Mouse (Mus musculus) forebrain, embryonic 15.5 days (tissue): Measurements from ENCODE around the gene Zfp61. TPM values are rescaled to one million over a fixed set of nuclear protein-coding genes. Genes with fewer than 3 reads are reported as not detected.

Experiments used
- microRNA-seq: library from miRNA; unstranded; fragments of <30 nt; microRNA quantifications from one replicate; pipeline ENCODE4, GENCODE M21; 2016
- polyA plus RNA-seq: library from polyadenylated mRNA; unstranded; fragments of >200 nt; fragmentation: Nextera tagmentation; extraction: Ambion mirVana; gene quantifications from 2 replicates; pipeline ENCODE4 v1.2.1, GENCODE M21; 2015

Zfp61 gene
- polyA plus RNA-seq, 1 experiment from 2014 or later, result 51.2 TPM

Small RNA genes lying within 50 kb of the gene (microRNA-seq; reads per million reads assigned to microRNA genes)
- not detected for gene Gm27592

Other genes with a start within 250 kb of the Zfp61 start
- not detected in 2 replicates for gene Vmn1r183, start 248.0 kb downstream of the Zfp61 start, polyA plus RNA-seq
- gene Zfp180, start 219.3 kb downstream of the Zfp61 start, polyA plus RNA-seq, result 35.9 and 39.5 TPM in 2 replicates
- gene Zfp112, start 188.9 kb downstream of the Zfp61 start, polyA plus RNA-seq, result 10.4 and 11.0 TPM in 2 replicates
- 23.2 and 27.3 TPM in 2 replicates for gene Zfp235, start 167.1 kb downstream of the Zfp61 start, polyA plus RNA-seq
- gene Zfp114, start 126.2 kb downstream of the Zfp61 start, polyA plus RNA-seq, result 9.0 TPM in 2 replicates
- 7.0 and 7.6 TPM in 2 replicates for gene Zfp111, start 89.8 kb downstream of the Zfp61 start, polyA plus RNA-seq
- 4.6 and 6.2 TPM in 2 replicates for gene Zfp109, start 63.7 kb downstream of the Zfp61 start, polyA plus RNA-seq
- 4.1 and 5.3 TPM in 2 replicates for gene Zfp108, start 46.4 kb downstream of the Zfp61 start, polyA plus RNA-seq
- gene Zfp93, start 30.8 kb downstream of the Zfp61 start, polyA plus RNA-seq, result 9.3 and 12.1 TPM in 2 replicates
- 24.5 and 24.7 TPM in 2 replicates for gene Zfp94, start 15.4 kb upstream of the Zfp61 start, polyA plus RNA-seq
- gene Tescl, start 32.7 kb upstream of the Zfp61 start, polyA plus RNA-seq, result not detected in 2 replicates
- gene Lypd5, start 48.0 kb upstream of the Zfp61 start, polyA plus RNA-seq, result not detected in 2 replicates
- gene Kcnn4, start 69.0 kb upstream of the Zfp61 start, polyA plus RNA-seq, result 0.56 and 0.63 TPM in 2 replicates
- gene Smg9, start 98.4 kb upstream of the Zfp61 start, polyA plus RNA-seq, result 33.4 and 36.6 TPM in 2 replicates
- not detected in 2 replicates for gene Irgc1, start 151.1 kb upstream of the Zfp61 start, polyA plus RNA-seq
- 1.3 and 1.6 TPM in 2 replicates for gene Plaur, start 161.3 kb upstream of the Zfp61 start, polyA plus RNA-seq
- 70.1 and 76.4 TPM in 2 replicates for gene Cadm4, start 180.8 kb upstream of the Zfp61 start, polyA plus RNA-seq
- gene Zfp428, start 205.8 kb upstream of the Zfp61 start, polyA plus RNA-seq, result 296 and 306 TPM in 2 replicates
- gene AC161166.1, start 211.2 kb upstream of the Zfp61 start, polyA plus RNA-seq, result 1.5 and 1.7 TPM in 2 replicates
- 29.3 and 29.5 TPM in 2 replicates for gene Irgq, start 229.5 kb upstream of the Zfp61 start, polyA plus RNA-seq
- 0.52 TPM in 1 of 2 replicates, not detected in the other for gene Pinlyp, start 244.9 kb upstream of the Zfp61 start, polyA plus RNA-seq
- gene Xrcc1, start 245.1 kb upstream of the Zfp61 start, polyA plus RNA-seq, result 69.8 and 79.5 TPM in 2 replicates